Mouse (Mus musculus): ENCODE results near the gene Erich6. TPM values are rescaled to one million over a fixed set of nuclear protein-coding genes. Genes with fewer than 3 reads are reported as not detected.

The Erich6 gene
- polyA plus RNA-seq, 1 experiment = not detected

- H3K27ac ChIP-seq (ENCODE audit: insufficient read depth, low read depth, low read length) = no peak overlapping the region
- H3K27me3 ChIP-seq (ENCODE audit: control insufficient read depth, insufficient read depth, low read length) = no peaks in the 10 kb centered on the region
- peaks cover 7% of the 10 kb centered on the region for H3K36me3 ChIP-seq (ENCODE audit: control insufficient read depth, insufficient read depth, low read length)
- 5% methylated on average over 8 of the region's 8 CpGs for WGBS
- TF ChIP-seq CTCF (IDR thresholded peaks at IDR 0.05; ENCODE audit: extremely low read depth, insufficient read length, insufficient replicate concordance, low read depth, low read length) (no peak), POLR2A (IDR thresholded peaks at IDR 0.05; ENCODE audit: low read depth, low read length) (no peak)
- peaks cover 10% of the 10 kb centered on the region for H3K4me1 ChIP-seq (ENCODE audit: control insufficient read depth, insufficient read depth, insufficient read length, low read length)
- H3K4me3 ChIP-seq (ENCODE audit: low read depth, low read length) = no peak overlapping the region
Observed at GRCm38 (mm10) chr3:58577506-58578050, 59.4 kb downstream of the Erich6 start.

- Histone ChIP-seq H3K4me1 (ENCODE audit: control insufficient read depth, insufficient read depth, insufficient read length, low read length) (peaks cover 5% of the 10 kb centered on the region), H3K27me3 (ENCODE audit: control insufficient read depth, insufficient read depth, low read length) (no peaks in the 10 kb centered on the region), H3K36me3 (ENCODE audit: control insufficient read depth, insufficient read depth, low read length) (peaks cover 7% of the 10 kb centered on the region), H3K4me3 (ENCODE audit: low read depth, low read length) (peak overlapping the region; percentile 96), H3K27ac (ENCODE audit: insufficient read depth, low read depth, low read length) (peak overlapping the region; percentile 95)
- TF ChIP-seq POLR2A (IDR thresholded peaks at IDR 0.05; ENCODE audit: low read depth, low read length) = no peak; the same call in 1 of the 2 replicates
- no peak for TF ChIP-seq CTCF (IDR thresholded peaks at IDR 0.05; ENCODE audit: extremely low read depth, insufficient read length, insufficient replicate concordance, low read depth, low read length)
- under 1% methylated on average over 36 of the region's 36 CpGs for WGBS
Observed at GRCm38 (mm10) chr3:58577067-58577503, 59.9 kb downstream of the Erich6 start.

- 1% methylated on average over 59 of the region's 59 CpGs for WGBS
- Histone ChIP-seq H3K4me1 (ENCODE audit: control insufficient read depth, insufficient read depth, insufficient read length, low read length) (peaks cover 1% of the 10 kb centered on the region), H3K4me3 (ENCODE audit: low read depth, low read length) (peak within 1 kb of the TSS; percentile 96), H3K27me3 (ENCODE audit: control insufficient read depth, insufficient read depth, low read length) (no peaks in the 10 kb centered on the region), H3K36me3 (ENCODE audit: control insufficient read depth, insufficient read depth, low read length) (peaks cover 7% of the 10 kb centered on the region), H3K27ac (ENCODE audit: insufficient read depth, low read depth, low read length) (peak within 1 kb of the TSS; percentile 95)
- TF ChIP-seq POLR2A (IDR thresholded peaks at IDR 0.05; ENCODE audit: low read depth, low read length) (peak; percentile 98), CTCF (IDR thresholded peaks at IDR 0.05; ENCODE audit: extremely low read depth, insufficient read length, insufficient replicate concordance, low read depth, low read length) (no peak)
Observed at GRCm38 (mm10) chr3:58576137-58577066, 60.6 kb downstream of the Erich6 start, which contains the start of gene Selenot. Selenot (plus strand) TSS chr3:58576636.

- no peaks in the 10 kb centered on the region for H3K27me3 ChIP-seq (ENCODE audit: control insufficient read depth, insufficient read depth, low read length)
- no peak for TF ChIP-seq CTCF (IDR thresholded peaks at IDR 0.05; ENCODE audit: extremely low read depth, insufficient read length, insufficient replicate concordance, low read depth, low read length)
- no peak for TF ChIP-seq POLR2A (IDR thresholded peaks at IDR 0.05; ENCODE audit: low read depth, low read length)
- no peaks in the 10 kb centered on the region for H3K36me3 ChIP-seq (ENCODE audit: control insufficient read depth, insufficient read depth, low read length)
- WGBS = 88% methylated on average over 3 of the region's 3 CpGs
- no peak overlapping the region for H3K27ac ChIP-seq (ENCODE audit: insufficient read depth, low read depth, low read length)
- no peaks in the 10 kb centered on the region for H3K4me1 ChIP-seq (ENCODE audit: control insufficient read depth, insufficient read depth, insufficient read length, low read length)
- no peak overlapping the region for H3K4me3 ChIP-seq (ENCODE audit: low read depth, low read length)
Observed at GRCm38 (mm10) chr3:58570821-58571220, 66.2 kb downstream of the Erich6 start.

Other genes starting within 250 kb of the Erich6 start
- 12.6 and 26.8 TPM in 2 replicates for gene Tsc22d2, start 222.5 kb downstream of the Erich6 start, polyA plus RNA-seq (2012; rRNA removed)
- gene Eif2a, start 111.4 kb downstream of the Erich6 start, polyA plus RNA-seq (2012; rRNA removed) = 0.76 and 1.8 TPM in 2 replicates
- gene Serp1, start 111.3 kb downstream of the Erich6 start, polyA plus RNA-seq (2012; rRNA removed) = 62.4 and 73.5 TPM in 2 replicates
- 14.9 and 18.7 TPM in 2 replicates for gene Selenot, start 60.6 kb downstream of the Erich6 start, polyA plus RNA-seq (2012; rRNA removed)
- gene Siah2, start 55.2 kb upstream of the Erich6 start, polyA plus RNA-seq (2012; rRNA removed) = 14.0 and 30.0 TPM in 2 replicates
- gene Mindy4b-ps, start 185.1 kb upstream of the Erich6 start, polyA plus RNA-seq (2012; rRNA removed) = not detected in 2 replicates
- gene Clrn1, start 248.1 kb upstream of the Erich6 start, polyA plus RNA-seq (2012; rRNA removed) = not detected in 2 replicates